Mouse (Mus musculus) ovary, postnatal 10 days (tissue): ENCODE measurements around the gene Clstn2.

Experiments used
- DNase-seq: peaks from one replicate; pipeline ENCODE4 v3.0.0; 2022; ENCODE audit warnings: low spot score

Clstn2 gene

GRCm38 (mm10) chr9:97774991-97775390 lies 258.0 kb downstream of the Clstn2 start:
- DNase-seq: no peak

GRCm38 (mm10) chr9:97773911-97774310 lies 259.1 kb downstream of the Clstn2 start:
- DNase-seq: no peak

DNA sequence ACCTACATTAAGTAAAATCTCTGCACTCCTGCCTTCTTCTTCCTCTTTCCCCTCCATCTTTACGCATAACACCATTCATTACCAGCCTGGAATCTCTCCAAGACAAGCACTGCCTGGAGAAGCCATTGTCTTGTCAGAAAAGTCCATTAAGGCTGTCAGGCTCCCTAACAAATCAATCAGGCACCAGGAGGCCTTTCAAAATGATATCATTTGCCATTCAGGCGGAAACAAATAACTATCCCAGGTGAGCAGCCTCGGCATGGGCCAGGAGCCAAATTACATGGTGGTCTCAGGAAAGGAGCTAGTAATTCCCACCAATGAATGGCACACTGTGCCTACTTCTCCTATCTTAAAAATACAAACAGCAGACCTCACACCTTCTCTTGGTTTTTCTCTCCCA lies 260.6 kb downstream of the Clstn2 start:
- no peak for DNase-seq

- no peak for DNase-seq
Observed at GRCm38 (mm10) chr9:97769331-97769730, 263.6 kb downstream of the Clstn2 start.

DNA sequence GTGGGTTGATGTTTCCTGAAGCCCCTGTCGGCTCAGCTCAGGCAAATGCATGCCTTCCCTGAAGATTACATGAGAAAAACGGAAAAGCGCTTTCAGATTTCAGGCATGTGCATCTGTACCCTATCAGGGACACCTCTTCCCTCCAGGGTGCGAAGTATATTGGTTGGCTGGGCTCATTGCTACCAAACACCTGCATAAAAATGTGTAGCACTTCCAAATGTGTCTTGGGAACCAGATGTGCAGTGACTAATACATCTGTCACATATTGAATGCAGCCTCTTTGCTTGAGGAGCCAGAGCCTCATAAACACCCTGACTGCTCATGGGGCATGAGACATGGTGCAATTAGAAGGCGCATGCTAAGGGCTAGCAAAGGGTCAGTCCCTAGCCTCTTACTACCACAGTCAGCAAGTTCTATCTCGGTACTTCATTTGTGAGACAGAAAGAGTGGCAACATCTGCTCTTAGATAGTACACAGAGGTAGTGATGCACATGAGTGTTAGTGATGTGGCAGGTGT lies 267.7 kb downstream of the Clstn2 start:
- no peak for DNase-seq

GRCm38 (mm10) chr9:97763048-97763447 lies 269.9 kb downstream of the Clstn2 start:
- DNase-seq: no peak

DNA sequence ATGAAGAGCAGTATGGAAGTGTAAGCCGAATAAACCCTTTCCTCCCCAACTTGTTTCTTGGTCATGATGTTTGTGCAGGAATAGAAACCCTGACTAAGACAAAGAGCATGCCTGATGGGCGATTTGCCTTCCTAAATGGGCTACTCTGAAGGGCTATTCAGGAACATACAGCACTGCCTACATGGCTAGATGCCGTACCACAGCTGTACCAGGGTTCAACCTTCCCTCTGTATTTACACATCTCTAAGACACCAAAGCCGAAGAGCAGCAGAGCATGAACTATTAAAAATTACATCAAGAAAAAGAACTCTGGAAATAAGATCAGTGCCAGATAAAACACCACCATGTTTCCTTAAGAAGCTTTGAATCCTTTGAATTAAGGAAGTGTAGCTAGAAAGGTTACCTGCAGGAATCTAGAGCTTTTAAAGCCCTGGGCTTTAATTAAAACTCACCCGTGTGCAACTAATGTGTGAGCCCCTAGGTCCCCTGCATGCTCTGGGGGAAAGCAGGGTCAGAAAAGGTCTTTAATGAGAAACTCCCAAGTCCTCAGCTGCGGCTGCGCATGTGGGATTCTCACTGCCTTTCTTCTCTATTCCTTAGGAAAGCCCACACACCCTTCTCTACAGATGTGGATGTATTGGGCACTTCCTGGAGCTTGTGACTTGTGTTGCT lies 277.2 kb downstream of the Clstn2 start:
- no peak for DNase-seq

- DNase-seq: no peak
Observed at GRCm38 (mm10) chr9:97753715-97754114, 279.3 kb downstream of the Clstn2 start.

DNA sequence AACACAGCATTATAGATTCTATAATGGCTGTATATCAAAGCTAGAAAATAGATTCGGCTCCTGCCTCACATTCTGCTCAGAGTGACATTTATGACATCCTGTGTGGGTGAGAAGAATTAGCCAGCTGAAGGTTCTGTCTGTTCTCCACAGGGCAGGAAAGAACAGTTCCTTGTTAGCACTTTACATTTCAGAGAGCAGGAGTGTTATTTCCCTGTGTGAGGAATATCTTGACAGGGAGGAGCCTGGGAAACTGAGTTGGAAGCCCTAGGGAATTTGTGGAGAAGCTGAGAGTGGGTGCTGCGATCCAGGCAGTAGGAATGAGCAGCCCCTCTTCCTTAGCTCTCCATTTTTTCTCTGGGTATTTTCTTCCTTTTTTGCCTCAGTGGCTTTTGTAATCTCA lies 286.4 kb downstream of the Clstn2 start:
- no peak for DNase-seq

GRCm38 (mm10) chr9:97727715-97728486 lies 305.1 kb downstream of the Clstn2 start:
- no peak for DNase-seq

- DNase-seq: no peak
Observed at GRCm38 (mm10) chr9:97717728-97718127, 315.3 kb downstream of the Clstn2 start.

DNA sequence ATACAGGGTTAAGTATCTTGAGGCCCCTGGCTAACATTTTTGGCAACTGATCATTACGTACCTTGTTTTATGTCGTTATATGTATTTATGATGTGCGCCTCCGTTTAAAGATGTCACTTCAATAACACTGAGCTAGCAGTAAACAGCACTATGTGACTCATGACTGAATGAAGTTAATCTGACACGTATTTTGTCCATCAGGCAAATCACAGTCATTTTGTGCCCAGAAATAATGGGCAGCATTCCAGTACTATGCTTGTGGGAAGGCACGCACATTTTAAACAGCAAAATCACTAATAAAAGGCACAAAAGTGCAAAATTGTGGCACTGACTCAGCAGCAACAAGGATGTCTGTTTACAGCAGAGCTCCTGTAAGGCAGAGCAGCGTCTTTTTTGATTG lies 316.0 kb downstream of the Clstn2 start:
- DNase-seq: no peak

GRCm38 (mm10) chr9:97712888-97713287 lies 320.1 kb downstream of the Clstn2 start:
- no peak for DNase-seq

GRCm38 (mm10) chr9:97703901-97704503 lies 329.0 kb downstream of the Clstn2 start:
- DNase-seq: no peak

GRCm38 (mm10) chr9:97702989-97703388 lies 330.0 kb downstream of the Clstn2 start:
- no peak for DNase-seq

DNA sequence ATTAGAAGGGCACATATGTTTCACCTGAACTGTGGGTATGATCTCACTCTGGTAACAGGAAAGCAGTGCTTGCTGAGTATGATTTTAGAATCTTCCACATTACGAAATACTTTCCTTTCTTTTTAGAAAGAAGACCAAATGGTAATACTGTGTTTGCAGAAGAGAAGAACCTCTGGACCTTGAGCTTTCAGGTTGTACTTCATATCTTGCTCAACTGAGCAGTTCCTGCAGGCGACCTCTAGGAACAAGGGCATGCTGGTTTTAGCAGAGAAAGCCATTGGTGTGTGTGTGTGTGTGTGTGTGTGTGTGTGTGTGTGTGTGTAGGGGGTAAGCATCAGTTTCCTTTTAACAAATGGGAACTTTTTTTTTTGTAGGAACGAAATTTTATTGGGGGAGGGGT lies 333.0 kb downstream of the Clstn2 start:
- no peak for DNase-seq

DNA sequence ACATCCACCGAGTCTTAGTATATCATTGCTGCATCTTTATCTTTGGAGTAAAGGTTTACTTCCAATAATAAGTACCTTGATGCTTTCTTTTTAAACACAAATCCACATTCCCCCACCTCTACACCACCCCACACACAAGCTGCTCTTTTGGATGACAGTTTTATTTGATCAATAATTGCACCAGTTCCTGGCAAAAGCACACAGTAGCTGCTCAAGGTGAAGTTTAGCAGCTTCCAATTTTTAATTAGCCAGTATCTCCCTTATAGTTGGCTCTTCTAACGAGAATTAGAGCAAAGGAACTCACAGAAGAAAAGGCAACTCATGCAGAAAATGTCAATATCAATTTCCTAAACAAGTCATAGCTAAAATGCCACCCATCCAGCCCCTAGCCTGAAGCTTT lies 334.0 kb downstream of the Clstn2 start:
- no peak for DNase-seq

- DNase-seq: no peak
Observed at GRCm38 (mm10) chr9:97698071-97698470, 334.9 kb downstream of the Clstn2 start.

GRCm38 (mm10) chr9:97696655-97697235 lies 336.2 kb downstream of the Clstn2 start:
- no peak for DNase-seq

- DNase-seq: no peak
Observed at GRCm38 (mm10) chr9:97695278-97695677, 337.7 kb downstream of the Clstn2 start.

DNA sequence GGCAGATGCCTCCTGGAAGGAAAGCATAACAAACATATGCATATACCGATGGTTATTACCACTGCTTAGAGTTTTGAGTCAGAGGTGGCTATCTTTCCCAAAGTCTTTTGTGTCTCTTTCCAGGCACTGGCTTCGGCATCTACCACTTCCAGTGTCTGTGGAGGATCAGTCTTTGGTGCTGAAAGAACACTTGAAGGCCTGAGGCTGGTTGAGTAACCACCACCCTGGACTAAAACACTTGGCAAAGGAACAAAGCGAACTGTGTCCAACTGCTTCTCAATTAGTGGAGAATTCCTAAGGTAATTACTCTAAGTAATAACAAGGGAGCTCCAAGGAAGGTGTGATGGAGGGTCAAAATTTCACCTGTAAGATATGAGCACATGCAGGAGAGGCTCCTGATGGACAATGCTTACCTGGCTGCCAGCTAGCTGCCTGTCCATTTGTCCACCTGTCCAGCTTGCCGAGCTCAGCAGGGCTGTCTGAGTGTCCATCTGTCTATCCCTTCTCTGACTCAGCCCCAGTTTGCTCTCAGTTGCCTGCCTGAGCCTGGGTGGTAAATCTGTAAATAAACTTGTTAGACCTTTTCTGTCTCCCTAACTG lies 346.1 kb downstream of the Clstn2 start:
- DNase-seq: no peak

GRCm38 (mm10) chr9:97685664-97686063 lies 347.3 kb downstream of the Clstn2 start:
- no peak for DNase-seq
